Mouse (Mus musculus): ENCODE data around the gene Psip1.

DNA sequence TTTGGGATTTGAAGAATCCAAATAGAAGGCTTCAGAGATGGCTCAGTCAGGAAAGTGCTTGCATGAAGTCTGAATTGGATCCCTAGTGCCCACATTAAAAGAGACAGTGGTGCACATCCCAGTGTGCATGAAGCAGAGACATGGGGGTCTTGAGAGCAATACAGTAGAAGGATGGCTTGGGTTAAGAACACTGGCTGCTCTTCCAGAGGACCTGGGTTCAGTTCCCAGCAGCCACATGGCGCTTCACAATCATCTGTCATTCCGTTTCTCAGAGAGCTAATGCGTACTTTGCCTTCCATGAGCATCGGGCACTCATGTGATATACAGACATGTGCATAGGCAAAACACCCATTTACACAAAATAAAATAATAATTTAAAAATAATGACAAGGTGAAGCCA, 61.1 kb downstream of the Psip1 start:
- TF ChIP-seq CTCF (IDR thresholded peaks at IDR 0.05; ENCODE audit: control insufficient read depth, insufficient read depth, low read length) (no peak), POLR2A (IDR thresholded peaks at IDR 0.05; ENCODE audit: borderline replicate concordance, control insufficient read depth, low read depth, low read length) (no peak)

Data from bone marrow, adult 2 months (tissue).